Comparison of ENCODE assay signal across 25 mouse cellular contexts in the genomic region with DNA sequence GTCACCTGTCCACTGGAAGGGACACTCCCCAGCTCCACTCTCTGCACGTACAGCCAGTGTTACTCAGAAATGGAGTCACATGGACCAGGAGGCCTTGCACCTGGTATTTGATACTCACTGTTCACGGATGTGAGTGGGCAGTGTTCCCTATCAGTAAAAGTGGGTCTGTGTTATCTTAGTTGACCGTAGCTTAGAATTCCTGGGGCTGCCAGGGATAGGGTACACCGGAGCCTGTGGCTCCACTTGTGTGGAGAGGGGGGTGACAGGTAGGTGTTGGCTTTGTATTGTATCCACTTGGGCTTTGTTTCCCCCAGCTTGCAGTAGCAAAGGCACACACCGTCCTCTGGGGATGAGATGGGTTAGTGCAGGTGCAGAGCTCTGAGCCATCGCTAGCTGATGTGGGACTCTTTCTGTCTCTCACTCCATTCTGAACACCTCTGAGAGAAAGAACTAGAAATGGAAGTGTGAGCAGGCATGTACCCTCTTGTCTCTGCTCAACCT.
"Had no signal": no experiment of that assay in that cellular context is flagged by ENCODE, and none has a peak within 500 bp of the region (broad histone marks: within the 10 kb centered on the region; RNA-seq: fewer than 3 reads in every experiment).

No protein-coding gene starts in this region.

- H3K27ac ChIP-seq: limb, embryonic 12.5 days; limb, embryonic 15.5 days; liver, embryonic 14.5 days; midbrain, embryonic 13.5 days; neural tube, embryonic 13.5 days had no signal

- H3K4me3 ChIP-seq: left cerebral cortex, adult 2 months; limb, embryonic 12.5 days; limb, embryonic 15.5 days; megakaryocyte, embryonic 14.5 days; midbrain, embryonic 10.5 days; midbrain, embryonic 13.5 days; myocyte; neural tube, embryonic 13.5 days had no signal

- H3K4me1 ChIP-seq: midbrain, embryonic 13.5 days; neural tube, embryonic 13.5 days had no signal

- H3K9me3 ChIP-seq: limb, embryonic 12.5 days; limb, embryonic 15.5 days; megakaryocyte, embryonic 14.5 days; midbrain, embryonic 10.5 days; midbrain, embryonic 13.5 days; neural tube, embryonic 13.5 days had no signal

- H3K36me3 ChIP-seq: midbrain, embryonic 13.5 days; neural tube, embryonic 13.5 days had no signal

- H3K4me2 ChIP-seq: limb, embryonic 12.5 days; limb, embryonic 15.5 days; liver, embryonic 11.5 days; lung, embryonic 14.5 days; midbrain, embryonic 13.5 days; neural tube, embryonic 13.5 days had no signal

- H3K9ac ChIP-seq: limb, embryonic 12.5 days; limb, embryonic 15.5 days; liver, embryonic 14.5 days; liver, postnatal 0 days; lung, embryonic 14.5 days; midbrain, embryonic 13.5 days had no signal

- ATAC-seq: liver, postnatal 0 days; midbrain, embryonic 13.5 days; midbrain, embryonic 16.5 days had no signal

- H3K27me3 ChIP-seq: limb, embryonic 12.5 days; limb, embryonic 15.5 days; midbrain, embryonic 13.5 days; neural tube, embryonic 13.5 days had no signal

- DNase-seq: kidney, adult 18-20 months; kidney, adult 9 months; kidney, postnatal 14 days; kidney, postnatal 4 days; layer of hippocampus, postnatal 36 days; left cerebral cortex, postnatal 4 days; liver, postnatal 0 days; lung, embryonic 14.5 days; lung, postnatal 36 days; retina, postnatal 1 day; right cerebral cortex, postnatal 25 days; spleen, adult 18-20 months; thymus, adult 18-20 months; thymus, postnatal 36 days had no signal
